In genomic region chr7:70281381-70281750, GRCm38 (mm10) we compare ENCODE assay signal across 8 mouse cellular contexts.
DNase-seq lines count a peak whose midpoint lies in the region; ATAC-seq lines count a peak whose summit lies in the region.

No protein-coding gene starts in this region.

- H3K27me3 ChIP-seq in heart, embryonic 12.5 days (replicated peaks), result peaks cover 74% of the 10 kb centered on the region
- peaks cover 83% of the 10 kb centered on the region for H3K27me3 ChIP-seq in hindbrain, embryonic 12.5 days
- peaks cover 99% of the 10 kb centered on the region for H3K27me3 ChIP-seq in midbrain, embryonic 10.5 days (ENCODE audit: low read depth, poor library complexity, severe bottlenecking)

- H3K4me1 ChIP-seq in heart, embryonic 12.5 days (replicated peaks), result peaks cover 15% of the 10 kb centered on the region
- peaks cover 24% of the 10 kb centered on the region for H3K4me1 ChIP-seq in hindbrain, embryonic 12.5 days
- H3K4me1 ChIP-seq in midbrain, embryonic 10.5 days, result peaks cover 59% of the 10 kb centered on the region

- H3K4me2 ChIP-seq in heart, embryonic 12.5 days, result peak overlapping the region; percentile 68
- peak overlapping the region; percentile 51 for H3K4me2 ChIP-seq in hindbrain, embryonic 12.5 days (replicated peaks)

- no peak overlapping the region for H3K9ac ChIP-seq in heart, embryonic 12.5 days
- H3K9ac ChIP-seq in hindbrain, embryonic 12.5 days, result peak overlapping the region; percentile 18; the same call in 1 of the 2 replicates

- H3K4me3 ChIP-seq in heart, embryonic 12.5 days, result peak overlapping the region; percentile 40
- H3K4me3 ChIP-seq in hindbrain, embryonic 12.5 days, result peak overlapping the region; percentile 11; the same call in 1 of the 2 replicates
- H3K4me3 ChIP-seq in midbrain, embryonic 10.5 days, result peak overlapping the region; percentile 43

- H3K36me3 ChIP-seq in heart, embryonic 12.5 days, result no peaks in the 10 kb centered on the region
- no peaks in the 10 kb centered on the region for H3K36me3 ChIP-seq in hindbrain, embryonic 12.5 days
- H3K36me3 ChIP-seq in midbrain, embryonic 10.5 days, result no peaks in the 10 kb centered on the region

- no peak for ATAC-seq in heart, embryonic 12.5 days (ENCODE audit: insufficient number of reproducible peaks, low FRiP score)
- peak; percentile 54; the same call in 1 of the 2 replicates for ATAC-seq in hindbrain, embryonic 12.5 days (ENCODE audit: low FRiP score)

- WGBS in heart, embryonic 12.5 days, result 3% methylated on average over 22 of the region's 22 CpGs
- WGBS in hindbrain, embryonic 12.5 days, result 2% methylated on average over 22 of the region's 22 CpGs
- WGBS in midbrain, embryonic 10.5 days, result 1% methylated on average over 22 of the region's 22 CpGs

- no peaks in the 10 kb centered on the region for H3K9me3 ChIP-seq in heart, embryonic 12.5 days (replicated peaks)
- H3K9me3 ChIP-seq in hindbrain, embryonic 12.5 days (replicated peaks), result no peaks in the 10 kb centered on the region
- no peaks in the 10 kb centered on the region for H3K9me3 ChIP-seq in midbrain, embryonic 10.5 days (replicated peaks)

- H3K27ac ChIP-seq in heart, embryonic 12.5 days (ENCODE audit: poor library complexity, severe bottlenecking), result no peak overlapping the region
- H3K27ac ChIP-seq in hindbrain, embryonic 12.5 days, result no peak overlapping the region
- peak overlapping the region; percentile 77 for H3K27ac ChIP-seq in midbrain, embryonic 10.5 days (replicated peaks)

- DNase-seq in heart, adult 9 months (ENCODE audit: low spot score in 2 of 2), result no peak
- DNase-seq in embryo, embryonic 9.5 days (ENCODE audit: extremely low spot score), result peak; percentile 61
- peak; percentile 60 for DNase-seq in midbrain, embryonic 10.5 days (ENCODE audit: low spot score)
- no peak for DNase-seq in left cerebral cortex, adult 11 months (ENCODE audit: low spot score)
- DNase-seq in B cell, adult 2 months, result no peak
- no peak for DNase-seq in layer of hippocampus, adult 18-20 months (ENCODE audit: low spot score in 2 of 2)

Comparison
In these comparisons a context has a peak if more than half of its experiments do, and no peak if none do; other contexts are left out.
1. DNase-seq: peak in embryo, embryonic 9.5 days (single experiment) and midbrain, embryonic 10.5 days (single experiment); none in heart, adult 9 months (0 of 2), left cerebral cortex, adult 11 months (single experiment), B cell, adult 2 months (0 of 2) and layer of hippocampus, adult 18-20 months (0 of 2).
2. Peak in every context shown above with its lines, with median percentiles within 50 percentile points of each other: H3K4me3 ChIP-seq.